Mouse (Mus musculus): Measurements from ENCODE around the gene Pde8b. TPM values are rescaled to one million over a fixed set of nuclear protein-coding genes. Genes with fewer than 3 reads are reported as not detected.
"Not testable (repeated sequence)": the region's sequence is repeated elsewhere in the genome, so short reads cannot be mapped to it uniquely, and the experiment has no call there.

Gene Pde8b
- polyA plus RNA-seq, 1 experiment from 2014 or later, result 3.4 TPM

GRCm38 (mm10) chr13:95243026-95243425, 7.1 kb downstream of the Pde8b start:
- no peak for ATAC-seq (ENCODE audit: low FRiP score)
- 85% methylated on average over 2 of the region's 2 CpGs for WGBS
- H3K9me3 ChIP-seq (replicated peaks), result no peaks in the 10 kb centered on the region
- no peaks in the 10 kb centered on the region for H3K4me1 ChIP-seq
- no peaks in the 10 kb centered on the region for H3K27me3 ChIP-seq
- H3K4me3 ChIP-seq, result no peak overlapping the region
- no peak overlapping the region for H3K9ac ChIP-seq
- H3K4me2 ChIP-seq (replicated peaks), result no peak overlapping the region
- no peak overlapping the region for H3K27ac ChIP-seq
- H3K36me3 ChIP-seq, result no peaks in the 10 kb centered on the region

GRCm38 (mm10) chr13:95237488-95237887, 12.6 kb downstream of the Pde8b start:
- no peaks in the 10 kb centered on the region for H3K36me3 ChIP-seq
- H3K9ac ChIP-seq, result no peak overlapping the region
- no peak for ATAC-seq (ENCODE audit: low FRiP score)
- H3K4me3 ChIP-seq, result no peak overlapping the region
- H3K4me2 ChIP-seq (replicated peaks), result no peak overlapping the region
- 95% methylated on average over 2 of the region's 2 CpGs for WGBS
- H3K4me1 ChIP-seq, result no peaks in the 10 kb centered on the region
- H3K9me3 ChIP-seq (replicated peaks), result no peaks in the 10 kb centered on the region
- no peak overlapping the region for H3K27ac ChIP-seq
- H3K27me3 ChIP-seq, result no peaks in the 10 kb centered on the region

GRCm38 (mm10) chr13:95235261-95235660, 14.9 kb downstream of the Pde8b start:
- Histone ChIP-seq H3K36me3 (no peaks in the 10 kb centered on the region), H3K27ac (no peak overlapping the region), H3K4me1 (no peaks in the 10 kb centered on the region), H3K4me2 (replicated peaks) (no peak overlapping the region), H3K27me3 (no peaks in the 10 kb centered on the region), H3K4me3 (no peak overlapping the region), H3K9me3 (replicated peaks) (no peaks in the 10 kb centered on the region), H3K9ac (no peak overlapping the region)
- WGBS, result 75% methylated on average over 8 of the region's 8 CpGs
- no peak for ATAC-seq (ENCODE audit: low FRiP score)

GRCm38 (mm10) chr13:95231366-95232138, 18.6 kb downstream of the Pde8b start:
- Histone ChIP-seq H3K36me3 (no peaks in the 10 kb centered on the region), H3K4me2 (replicated peaks) (no peak overlapping the region), H3K4me3 (no peak overlapping the region), H3K9me3 (replicated peaks) (no peaks in the 10 kb centered on the region), H3K27me3 (no peaks in the 10 kb centered on the region), H3K27ac (no peak overlapping the region), H3K4me1 (no peaks in the 10 kb centered on the region), H3K9ac (no peak overlapping the region)
- WGBS, result 86% methylated on average over 8 of the region's 8 CpGs
- no peak for ATAC-seq (ENCODE audit: low FRiP score)

GRCm38 (mm10) chr13:95230326-95230725, 19.8 kb downstream of the Pde8b start:
- Histone ChIP-seq H3K27ac (no peak overlapping the region), H3K4me3 (no peak overlapping the region), H3K4me2 (replicated peaks) (no peak overlapping the region), H3K36me3 (no peaks in the 10 kb centered on the region), H3K4me1 (no peaks in the 10 kb centered on the region), H3K9me3 (replicated peaks) (no peaks in the 10 kb centered on the region), H3K9ac (no peak overlapping the region), H3K27me3 (no peaks in the 10 kb centered on the region)
- no peak for ATAC-seq (ENCODE audit: low FRiP score)
- WGBS, result 74% methylated on average over 1 of the region's 1 CpGs

GRCm38 (mm10) chr13:95224491-95224890, 25.6 kb downstream of the Pde8b start:
- Histone ChIP-seq H3K4me3 (no peak overlapping the region), H3K9ac (no peak overlapping the region), H3K36me3 (no peaks in the 10 kb centered on the region), H3K9me3 (replicated peaks) (no peaks in the 10 kb centered on the region), H3K4me1 (peaks cover 3% of the 10 kb centered on the region), H3K27ac (no peak overlapping the region), H3K27me3 (peaks cover 25% of the 10 kb centered on the region), H3K4me2 (replicated peaks) (no peak overlapping the region)
- no peak for ATAC-seq (ENCODE audit: low FRiP score)
- WGBS, result 80% methylated on average over 2 of the region's 2 CpGs

GRCm38 (mm10) chr13:95223427-95223772, 26.7 kb downstream of the Pde8b start:
- Histone ChIP-seq H3K9me3 (replicated peaks) (no peaks in the 10 kb centered on the region), H3K36me3 (no peaks in the 10 kb centered on the region), H3K4me2 (replicated peaks) (peak overlapping the region; percentile 100), H3K9ac (no peak overlapping the region), H3K4me3 (peak overlapping the region; percentile 78), H3K27me3 (peaks cover 25% of the 10 kb centered on the region), H3K27ac (no peak overlapping the region), H3K4me1 (peaks cover 3% of the 10 kb centered on the region)
- WGBS, result 65% methylated on average over 2 of the region's 2 CpGs
- ATAC-seq (ENCODE audit: low FRiP score), result no peak

GRCm38 (mm10) chr13:95222569-95223426, 27.3 kb downstream of the Pde8b start:
- peak overlapping the region; percentile 69 for H3K9ac ChIP-seq
- H3K4me1 ChIP-seq, result peaks cover 3% of the 10 kb centered on the region
- H3K4me3 ChIP-seq, result peak overlapping the region; percentile 78
- peaks cover 25% of the 10 kb centered on the region for H3K27me3 ChIP-seq
- peak overlapping the region; percentile 100 for H3K4me2 ChIP-seq (replicated peaks)
- no peaks in the 10 kb centered on the region for H3K9me3 ChIP-seq (replicated peaks)
- under 1% methylated on average over 69 of the region's 96 CpGs for WGBS
- peak; percentile 48; the same call in 1 of the 2 replicates for ATAC-seq (ENCODE audit: low FRiP score)
- no peaks in the 10 kb centered on the region for H3K36me3 ChIP-seq
- H3K27ac ChIP-seq, result no peak overlapping the region

GRCm38 (mm10) chr13:95221882-95222568, 28.1 kb downstream of the Pde8b start:
- WGBS, result under 1% methylated on average over 24 of the region's 24 CpGs
- H3K4me2 ChIP-seq (replicated peaks), result peak overlapping the region; percentile 100
- H3K27ac ChIP-seq, result no peak overlapping the region
- no peaks in the 10 kb centered on the region for H3K36me3 ChIP-seq
- peak overlapping the region; percentile 78 for H3K4me3 ChIP-seq
- peaks cover 25% of the 10 kb centered on the region for H3K27me3 ChIP-seq
- no peaks in the 10 kb centered on the region for H3K9me3 ChIP-seq (replicated peaks)
- 0 out of 2 replicates have a peak, but pooled peaks have one; percentile 48 for ATAC-seq (ENCODE audit: low FRiP score)
- peak overlapping the region; percentile 69 for H3K9ac ChIP-seq
- H3K4me1 ChIP-seq, result peaks cover 3% of the 10 kb centered on the region

- not testable (repeated sequence) for H3K9me3 ChIP-seq (replicated peaks); H3K4me3 ChIP-seq; H3K9ac ChIP-seq; H3K27ac ChIP-seq; H3K4me1 ChIP-seq; ATAC-seq (ENCODE audit: low FRiP score); H3K4me2 ChIP-seq (replicated peaks); H3K27me3 ChIP-seq; H3K36me3 ChIP-seq
- WGBS, result 45% methylated on average over 1 of the region's 1 CpGs
Measured at GRCm38 (mm10) chr13:95215661-95216170, 34.4 kb downstream of the Pde8b start.

GRCm38 (mm10) chr13:95212320-95212719, 37.8 kb downstream of the Pde8b start:
- no peaks in the 10 kb centered on the region for H3K4me1 ChIP-seq
- H3K4me3 ChIP-seq, result no peak overlapping the region
- no peak overlapping the region for H3K9ac ChIP-seq
- H3K4me2 ChIP-seq (replicated peaks), result no peak overlapping the region
- H3K27ac ChIP-seq, result no peak overlapping the region
- 73% methylated on average over 5 of the region's 5 CpGs for WGBS
- H3K27me3 ChIP-seq, result no peaks in the 10 kb centered on the region
- ATAC-seq (ENCODE audit: low FRiP score), result no peak
- no peaks in the 10 kb centered on the region for H3K9me3 ChIP-seq (replicated peaks)
- no peaks in the 10 kb centered on the region for H3K36me3 ChIP-seq

GRCm38 (mm10) chr13:95207301-95207700, 42.8 kb downstream of the Pde8b start:
- ATAC-seq (ENCODE audit: low FRiP score); H3K4me1 ChIP-seq; H3K4me3 ChIP-seq; H3K9ac ChIP-seq; H3K27me3 ChIP-seq; H3K9me3 ChIP-seq (replicated peaks); H3K4me2 ChIP-seq (replicated peaks); H3K36me3 ChIP-seq; H3K27ac ChIP-seq: not testable (repeated sequence)
- WGBS, result 86% methylated on average over 7 of the region's 7 CpGs

Measured in hindbrain, embryonic 12.5 days (tissue).